Mouse (Mus musculus): ENCODE results near the gene Sult2b1. TPM values are rescaled to one million over a fixed set of nuclear protein-coding genes. Genes with fewer than 3 reads are reported as not detected.
A peak's percentile ranks its signal among the peaks of the same experiment; 100 is the strongest.

The Sult2b1 gene
- total RNA-seq, 1 experiment from 2014 or later: 0.37 TPM

- ATAC-seq (replicated peaks; ENCODE audit: low read depth, poor library complexity, severe bottlenecking): 0 out of 2 replicates have a peak, but pooled peaks have one; percentile 12
These were observed 51.0 kb downstream of the Sult2b1 start for GRCm38 (mm10) chr7:45733477-45733876.

GRCm38 (mm10) chr7:45730727-45731431 lies 53.6 kb downstream of the Sult2b1 start:
- ATAC-seq (replicated peaks; ENCODE audit: low read depth, poor library complexity, severe bottlenecking): peak; percentile 57

GRCm38 (mm10) chr7:45727625-45728024 lies 56.8 kb downstream of the Sult2b1 start:
- ATAC-seq (replicated peaks; ENCODE audit: low read depth, poor library complexity, severe bottlenecking): no peak

- no peak for ATAC-seq (replicated peaks; ENCODE audit: low read depth, poor library complexity, severe bottlenecking)
These were observed 58.0 kb downstream of the Sult2b1 start for GRCm38 (mm10) chr7:45726419-45726818.

- no peak for ATAC-seq (replicated peaks; ENCODE audit: low read depth, poor library complexity, severe bottlenecking)
These were observed 58.8 kb downstream of the Sult2b1 start, which contains the start of gene Spaca4 for GRCm38 (mm10) chr7:45725713-45726112. Spaca4 (minus strand) TSS chr7:45725813.

GRCm38 (mm10) chr7:45725151-45725550 lies 59.3 kb downstream of the Sult2b1 start:
- no peak for ATAC-seq (replicated peaks; ENCODE audit: low read depth, poor library complexity, severe bottlenecking)

- no peak for ATAC-seq (replicated peaks; ENCODE audit: low read depth, poor library complexity, severe bottlenecking)
These were observed 60.7 kb downstream of the Sult2b1 start for GRCm38 (mm10) chr7:45723781-45724180.

- ATAC-seq (replicated peaks; ENCODE audit: low read depth, poor library complexity, severe bottlenecking): no peak
These were observed 61.2 kb downstream of the Sult2b1 start for GRCm38 (mm10) chr7:45723301-45723700.

GRCm38 (mm10) chr7:45722348-45722713 lies 62.1 kb downstream of the Sult2b1 start:
- no peak for ATAC-seq (replicated peaks; ENCODE audit: low read depth, poor library complexity, severe bottlenecking)

- ATAC-seq (replicated peaks; ENCODE audit: low read depth, poor library complexity, severe bottlenecking): no peak
These were observed 62.7 kb downstream of the Sult2b1 start for GRCm38 (mm10) chr7:45721642-45722347.

GRCm38 (mm10) chr7:45721234-45721571 lies 63.3 kb downstream of the Sult2b1 start:
- ATAC-seq (replicated peaks; ENCODE audit: low read depth, poor library complexity, severe bottlenecking): no peak

GRCm38 (mm10) chr7:45720413-45721233 lies 63.8 kb downstream of the Sult2b1 start, which contains the start of gene Fam83e:
Fam83e (plus strand) TSS chr7:45721212.
- ATAC-seq (replicated peaks; ENCODE audit: low read depth, poor library complexity, severe bottlenecking): no peak

GRCm38 (mm10) chr7:45719738-45720412 lies 64.6 kb downstream of the Sult2b1 start:
- ATAC-seq (replicated peaks; ENCODE audit: low read depth, poor library complexity, severe bottlenecking): no peak

GRCm38 (mm10) chr7:45719180-45719579 lies 65.3 kb downstream of the Sult2b1 start:
- ATAC-seq (replicated peaks; ENCODE audit: low read depth, poor library complexity, severe bottlenecking): no peak

GRCm38 (mm10) chr7:45718331-45718730 lies 66.1 kb downstream of the Sult2b1 start:
- ATAC-seq (replicated peaks; ENCODE audit: low read depth, poor library complexity, severe bottlenecking): no peak

- ATAC-seq (replicated peaks; ENCODE audit: low read depth, poor library complexity, severe bottlenecking): peak; percentile 63
These were observed 66.6 kb downstream of the Sult2b1 start, which contains the start of gene Sphk2 for GRCm38 (mm10) chr7:45717918-45718297. Sphk2 (minus strand) TSS chr7:45718002.

GRCm38 (mm10) chr7:45716952-45717917 lies 67.2 kb downstream of the Sult2b1 start:
- peak; percentile 26 for ATAC-seq (replicated peaks; ENCODE audit: low read depth, poor library complexity, severe bottlenecking)

- no peak for ATAC-seq (replicated peaks; ENCODE audit: low read depth, poor library complexity, severe bottlenecking)
These were observed 68.0 kb downstream of the Sult2b1 start for GRCm38 (mm10) chr7:45716460-45716857.
